Mouse (Mus musculus) urinary bladder, postnatal 14 days (tissue): ENCODE measurements around the gene Vmn1r74.
"Not testable (repeated sequence)": the region's sequence is repeated elsewhere in the genome, so short reads cannot be mapped to it uniquely, and the experiment has no call there.

Experiments used
- DNase-seq: peaks from one replicate; pipeline ENCODE4 v3.0.0; 2021; ENCODE audit warnings: low spot score

Gene Vmn1r74

DNA sequence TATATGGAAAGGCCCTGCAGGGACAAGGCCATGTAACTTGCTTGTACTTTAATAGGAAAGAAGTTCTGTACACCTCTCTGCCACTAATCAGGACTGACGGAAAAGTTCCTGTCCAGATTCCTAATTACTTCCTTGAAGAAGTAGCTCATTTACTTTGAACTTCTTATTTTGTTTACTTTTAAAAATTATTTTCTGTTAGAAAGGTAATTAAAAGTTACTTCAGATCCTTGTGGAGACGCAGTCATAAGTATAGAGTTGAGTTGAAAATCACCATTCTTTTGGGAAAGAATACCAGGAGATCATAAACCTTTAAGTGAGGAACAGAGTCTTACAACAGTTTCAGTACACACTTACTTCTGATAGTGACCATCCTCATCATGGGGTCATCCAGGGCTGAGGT lies at the start of gene Vmn1r74:
Vmn1r74 (plus strand) TSS at position 301 of the 400 bp plus-strand sequence.
- DNase-seq = no peak

DNA sequence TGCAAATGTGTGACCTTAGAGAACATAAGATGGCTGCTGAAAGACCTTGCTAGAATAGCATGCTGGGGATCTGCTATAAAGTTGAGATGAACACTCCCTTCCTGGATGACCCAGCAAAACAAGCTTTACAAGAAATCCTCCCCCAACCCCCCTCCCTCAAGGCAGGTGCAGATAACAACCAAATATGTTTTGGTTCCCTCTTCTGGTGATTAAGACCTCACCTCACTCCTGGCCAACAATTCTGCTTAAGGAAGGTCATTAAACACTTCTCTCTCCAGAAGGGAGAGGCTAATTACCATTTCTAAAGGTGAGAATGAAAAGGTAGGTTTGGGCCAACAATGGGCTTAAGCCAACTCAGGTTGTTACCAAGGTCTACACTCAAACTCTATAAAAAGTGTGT lies 20.0 kb upstream of the Vmn1r74 start:
- no peak for DNase-seq

DNA sequence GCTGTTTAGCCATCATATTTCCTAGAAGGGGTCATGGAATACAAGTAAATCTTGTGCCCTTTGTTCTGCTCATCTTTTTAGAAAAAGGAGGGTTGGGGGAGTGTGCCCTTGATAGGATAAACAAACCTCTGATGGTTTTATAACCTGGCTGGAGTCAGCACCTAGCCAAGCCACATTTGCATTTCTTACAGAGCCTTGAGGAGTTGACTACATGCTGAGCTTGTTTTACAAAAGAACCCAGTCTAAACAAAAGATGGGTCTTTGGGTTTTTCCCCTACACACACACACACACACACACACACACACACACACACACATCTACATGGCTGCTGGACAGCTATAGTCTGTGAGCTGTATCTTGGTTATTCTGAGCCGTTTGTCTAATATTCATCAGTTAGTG lies 11.6 kb upstream of the Vmn1r74 start:
- no peak for DNase-seq

DNA sequence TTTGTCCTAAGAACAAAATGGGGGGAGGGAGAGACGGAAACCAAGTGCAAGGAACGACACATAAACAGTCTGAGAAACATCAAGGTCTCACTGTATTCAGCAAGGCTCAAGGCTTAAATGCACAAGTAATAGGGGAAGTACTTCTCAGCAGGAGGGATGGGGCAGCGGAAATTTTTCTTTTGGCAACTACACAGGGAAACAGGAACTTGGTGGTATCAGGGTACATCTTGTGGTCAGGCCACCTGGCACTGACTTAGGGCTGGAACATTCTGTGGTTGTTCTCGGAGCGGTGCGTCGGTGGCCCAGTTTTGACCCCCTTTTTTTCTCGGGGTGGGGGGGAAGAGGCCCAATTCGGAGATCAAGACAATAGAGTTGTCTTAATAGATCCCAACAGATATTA lies 10.5 kb upstream of the Vmn1r74 start:
- DNase-seq = not testable (repeated sequence)

DNA sequence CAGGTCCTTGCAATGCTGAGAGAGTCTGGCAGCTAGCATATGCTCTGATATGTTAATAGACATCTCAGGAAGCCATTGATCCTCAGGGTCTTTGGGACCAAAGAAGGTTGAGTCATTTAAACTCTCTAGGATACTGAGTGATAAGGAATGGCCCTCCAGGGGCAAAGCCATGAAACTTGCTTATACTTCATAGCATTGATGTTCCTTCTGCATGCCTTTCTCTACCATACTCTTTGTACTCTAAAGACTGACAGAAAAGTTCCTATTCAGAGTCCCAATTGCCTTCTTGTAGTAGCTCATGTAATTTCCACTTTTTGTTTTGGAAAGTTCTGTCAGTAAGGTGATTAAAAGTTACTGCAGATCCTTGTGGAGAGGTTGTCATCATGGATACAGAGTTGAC lies 40.5 kb downstream of the Vmn1r74 start, which contains the start of gene Vmn1r75:
Vmn1r75 (plus strand) TSS at position 301 of the 400 bp plus-strand sequence.
- no peak for DNase-seq
